Mouse (Mus musculus) lung, embryonic 14.5 days (tissue): ENCODE results near the gene Catsperz. TPM values are rescaled to one million over a fixed set of nuclear protein-coding genes. Genes with fewer than 3 reads are reported as not detected.
"Not testable (repeated sequence)": the region's sequence is repeated elsewhere in the genome, so short reads cannot be mapped to it uniquely, and the experiment has no call there.

ENCODE experiments used
- ATAC-seq: fragments of 200-750 bp; cut with Nextera tagmentation; 2 replicates; pipeline ENCODE4 v1.8.0; 2017; ENCODE audit warnings: mild to moderate bottlenecking, moderate TSS enrichment, moderate library complexity; ENCODE audit not compliant: insufficient read depth
- DNase-seq: peaks from one replicate; pipeline ENCODE4 v3.0.0-alpha.2; 2015
- H3K27ac ChIP-seq: fragments of 300-500 bp; sonication (generic); 2 replicates; pipeline ENCODE4 v1.5.1; 2014; ENCODE audit warnings: low read depth, mild to moderate bottlenecking, moderate library complexity
- H3K27me3 ChIP-seq: fragments of 300-500 bp; sonication (generic); 2 replicates; pipeline ENCODE4 v1.6.1; 2014; ENCODE audit warnings: low read length, control low read depth; ENCODE audit not compliant: insufficient read depth
- H3K36me3 ChIP-seq: fragments of 300-500 bp; sonication (generic); 2 replicates; pipeline ENCODE4 v1.6.1; 2014; ENCODE audit warnings: control low read depth; ENCODE audit not compliant: insufficient read depth
- H3K4me1 ChIP-seq: fragments of 300-500 bp; sonication (generic); 2 replicates; pipeline ENCODE4 v1.6.1; 2014; ENCODE audit warnings: antibody characterized with exemption, control low read depth; ENCODE audit not compliant: insufficient read depth
- H3K4me2 ChIP-seq: fragments of 300-500 bp; sonication (generic); 2 replicates; pipeline ENCODE4 v1.6.1; 2014; ENCODE audit warnings: mild to moderate bottlenecking
- H3K4me3 ChIP-seq: fragments of 300-500 bp; sonication (generic); 2 replicates; pipeline ENCODE4 v1.5.1; 2014; ENCODE audit warnings: low read depth, low read length
- H3K9ac ChIP-seq: fragments of 300-500 bp; sonication (generic); 2 replicates; pipeline ENCODE4 v1.6.1; 2014
- H3K9me3 ChIP-seq: fragments of 300-500 bp; sonication (generic); 2 replicates; pipeline ENCODE4 v1.6.1; 2016; ENCODE audit warnings: low read depth, low read length, control low read depth
- CTCF ChIP-seq: IDR thresholded peaks from 2 replicates; pipeline ENCODE4 v1.5.1; 2016; ENCODE audit warnings: antibody characterized with exemption, low read depth
- WGBS: fragments of 180-500 bp; shearing (Covaris S2); extraction: QIAGEN DNeasy Blood & Tissue Kit; methylation state at CpG from one replicate; pipeline ENCODE4 v1.1.7; 2014; 5-methylcytosine and 5-hydroxymethylcytosine counted together
- polyA plus RNA-seq: library from polyadenylated mRNA; unstranded; fragments of >200 nt; fragmentation: Nextera tagmentation; extraction: Ambion mirVana; gene quantifications from 2 replicates; pipeline ENCODE4 v1.2.1, GENCODE M21; 2014

The Catsperz gene
- polyA plus RNA-seq, 1 experiment from 2014 or later, result 2.2 TPM

GRCm38 (mm10) chr19:6904846-6905245 is 20.3 kb downstream of the Catsperz start:
- Histone ChIP-seq H3K9me3 (no peaks in the 10 kb centered on the region), H3K27ac (no peak overlapping the region), H3K9ac (no peak overlapping the region), H3K4me2 (no peak overlapping the region), H3K4me3 (no peak overlapping the region), H3K36me3 (peaks cover 24% of the 10 kb centered on the region), H3K27me3 (no peaks in the 10 kb centered on the region), H3K4me1 (no peaks in the 10 kb centered on the region)
- no peak for TF ChIP-seq CTCF
- DNase-seq (no peak), ATAC-seq (no peak)
- WGBS, result 72% methylated on average over 2 of the region's 2 CpGs

GRCm38 (mm10) chr19:6903031-6903430 is 22.1 kb downstream of the Catsperz start:
- Histone ChIP-seq H3K9me3 (no peaks in the 10 kb centered on the region), H3K36me3 (peaks cover 24% of the 10 kb centered on the region), H3K4me3 (no peak overlapping the region), H3K4me2 (no peak overlapping the region), H3K9ac (no peak overlapping the region), H3K4me1 (no peaks in the 10 kb centered on the region), H3K27me3 (no peaks in the 10 kb centered on the region), H3K27ac (no peak overlapping the region)
- ATAC-seq, result no peak
- no peak for TF ChIP-seq CTCF
- no peak for DNase-seq
- 94% methylated on average over 1 of the region's 1 CpGs for WGBS

GRCm38 (mm10) chr19:6899641-6900040 is 25.5 kb downstream of the Catsperz start:
- ATAC-seq, result no peak
- Histone ChIP-seq H3K4me1 (no peaks in the 10 kb centered on the region), H3K9ac (no peak overlapping the region), H3K36me3 (no peaks in the 10 kb centered on the region), H3K4me3 (no peak overlapping the region), H3K27ac (no peak overlapping the region), H3K4me2 (no peak overlapping the region), H3K9me3 (no peaks in the 10 kb centered on the region), H3K27me3 (no peaks in the 10 kb centered on the region)
- TF ChIP-seq CTCF, result no peak
- no peak for DNase-seq
- 79% methylated on average over 4 of the region's 4 CpGs for WGBS

- H3K36me3 ChIP-seq, H3K4me2 ChIP-seq, H3K4me1 ChIP-seq, ATAC-seq, H3K9me3 ChIP-seq, H3K27me3 ChIP-seq, H3K4me3 ChIP-seq, DNase-seq, H3K9ac ChIP-seq, H3K27ac ChIP-seq: not testable (repeated sequence)
- 80% methylated on average over 18 of the region's 18 CpGs for WGBS
Observed at GRCm38 (mm10) chr19:6895608-6896305, 29.4 kb downstream of the Catsperz start.

GRCm38 (mm10) chr19:6893731-6894451 is 31.3 kb downstream of the Catsperz start:
- no peak for DNase-seq

GRCm38 (mm10) chr19:6892512-6892911 is 32.7 kb downstream of the Catsperz start:
- DNase-seq (no peak), ATAC-seq (no peak)
- Histone ChIP-seq H3K9ac (no peak overlapping the region), H3K9me3 (no peaks in the 10 kb centered on the region), H3K4me2 (no peak overlapping the region), H3K27me3 (no peaks in the 10 kb centered on the region), H3K27ac (no peak overlapping the region), H3K4me3 (no peak overlapping the region), H3K4me1 (no peaks in the 10 kb centered on the region), H3K36me3 (no peaks in the 10 kb centered on the region)
- TF ChIP-seq CTCF, result no peak
- 55% methylated on average over 4 of the region's 4 CpGs for WGBS

More at GRCm38 (mm10) chr19:6893731-6894451, 31.3 kb downstream of the Catsperz start:
- WGBS, result 90% methylated on average over 14 of the region's 14 CpGs
- no peak overlapping the region for H3K27ac ChIP-seq
- no peak overlapping the region for H3K4me2 ChIP-seq
- no peaks in the 10 kb centered on the region for H3K27me3 ChIP-seq
- no peaks in the 10 kb centered on the region for H3K36me3 ChIP-seq
- no peak for ATAC-seq
- H3K9ac ChIP-seq, result no peak overlapping the region
- no peak for TF ChIP-seq CTCF
- H3K9me3 ChIP-seq, result no peaks in the 10 kb centered on the region
- no peak overlapping the region for H3K4me3 ChIP-seq
- H3K4me1 ChIP-seq, result no peaks in the 10 kb centered on the region

GRCm38 (mm10) chr19:6877965-6878364 is 47.2 kb downstream of the Catsperz start:
- no peak for ATAC-seq

More at GRCm38 (mm10) chr19:6877965-6878364, 47.2 kb downstream of the Catsperz start:
- no peak for DNase-seq
- no peaks in the 10 kb centered on the region for H3K36me3 ChIP-seq
- H3K9ac ChIP-seq, result no peak overlapping the region
- H3K9me3 ChIP-seq, result peaks cover 3% of the 10 kb centered on the region; the same call in 1 of the 2 replicates
- 78% methylated on average over 4 of the region's 4 CpGs for WGBS
- no peaks in the 10 kb centered on the region for H3K4me1 ChIP-seq
- no peaks in the 10 kb centered on the region for H3K27me3 ChIP-seq
- no peak for TF ChIP-seq CTCF
- H3K27ac ChIP-seq, result no peak overlapping the region
- no peak overlapping the region for H3K4me3 ChIP-seq
- no peak overlapping the region for H3K4me2 ChIP-seq
